Mouse (Mus musculus) heart, postnatal 14 days (tissue): ENCODE data around the gene Phyhd1. TPM values are rescaled to one million over a fixed set of nuclear protein-coding genes. Genes with fewer than 3 reads are reported as not detected.

Experiments used
- DNase-seq, 2 experiments: peaks; one replicate each; pipeline ENCODE4 v3.0.0; 2021 to 2022
- intact Hi-C: fragments of 180-260 bp; cut with DNase I; formaldehyde crosslinking; loops from one replicate; pipeline ENCODE4 v1.15.1; 2025
- total RNA-seq, 2 experiments: library from RNA; stranded (reverse); gene quantifications; 2 replicates each; pipeline ENCODE4 v1.2.3; 2021

Phyhd1 gene
- total RNA-seq, 2 experiments from 2014 or later = 50.1 to 66.9 TPM

DNA sequence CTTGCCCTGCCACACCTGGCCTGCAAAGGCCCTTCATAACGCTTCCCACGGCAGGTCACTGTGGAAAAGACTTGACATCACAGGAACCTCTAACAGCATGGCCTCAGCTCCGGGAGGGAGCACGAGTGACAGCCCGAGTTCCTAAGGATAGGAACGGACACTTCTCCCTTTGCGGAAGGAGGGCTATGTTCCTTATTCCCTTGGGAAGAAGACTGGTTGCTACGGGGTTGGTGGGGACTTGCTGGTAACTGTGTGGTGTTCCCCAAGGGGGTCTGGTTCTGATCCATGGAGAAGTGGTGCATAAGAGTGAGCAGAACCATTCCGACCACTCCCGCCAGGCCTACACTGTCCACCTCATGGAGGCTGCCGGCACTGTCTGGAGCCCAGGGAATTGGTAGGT, 14.7 kb downstream of the Phyhd1 start, which contains the start of gene Gm28038:
TSS of gene Gm28038 (plus strand) at position 301 of the 400 bp plus-strand sequence.
- intact Hi-C loops = no loop called here
- DNase-seq = no peak

DNA sequence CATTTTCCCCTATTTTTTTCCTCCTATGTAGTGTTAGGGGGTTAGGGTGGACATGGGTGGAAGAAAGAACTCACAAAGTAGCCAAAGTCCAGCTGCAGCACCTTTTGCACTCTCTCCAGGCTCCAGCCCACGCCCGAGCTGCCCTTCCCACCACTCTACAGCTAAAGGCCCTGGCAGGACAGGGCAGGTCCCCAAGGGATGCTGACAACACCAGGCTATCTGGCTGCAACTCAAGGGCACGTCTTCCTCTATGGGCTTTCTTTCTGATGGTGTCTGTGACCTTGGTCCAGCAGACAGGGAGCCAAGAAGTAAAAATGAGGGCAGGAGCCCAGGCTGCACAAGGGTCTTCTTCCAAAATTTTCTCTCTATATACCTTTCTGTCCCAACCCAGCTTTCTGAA, 15.6 kb downstream of the Phyhd1 start:
- no peak for DNase-seq
- intact Hi-C loops = no loop called here

DNA sequence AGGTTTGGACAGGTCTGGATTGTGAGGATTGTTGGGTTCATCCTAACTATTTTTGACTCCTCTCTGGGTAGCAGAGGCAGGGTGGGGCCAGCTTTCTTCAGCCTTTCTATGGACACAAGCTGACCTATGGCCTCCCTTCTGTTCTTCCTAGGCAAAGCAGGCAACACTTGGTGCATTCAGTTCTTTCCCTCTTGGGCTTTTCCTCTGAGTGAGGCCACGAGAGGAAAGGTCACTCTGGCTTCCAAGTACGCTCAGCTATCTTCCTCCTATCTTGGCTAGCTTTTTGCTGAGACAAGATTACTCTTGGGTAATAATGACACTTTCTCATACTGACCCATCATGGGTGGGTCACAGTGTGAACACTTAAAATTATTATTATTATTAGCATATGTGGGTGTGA, 17.2 kb downstream of the Phyhd1 start:
- DNase-seq = no peak
- intact Hi-C loops = no loop called here

DNA sequence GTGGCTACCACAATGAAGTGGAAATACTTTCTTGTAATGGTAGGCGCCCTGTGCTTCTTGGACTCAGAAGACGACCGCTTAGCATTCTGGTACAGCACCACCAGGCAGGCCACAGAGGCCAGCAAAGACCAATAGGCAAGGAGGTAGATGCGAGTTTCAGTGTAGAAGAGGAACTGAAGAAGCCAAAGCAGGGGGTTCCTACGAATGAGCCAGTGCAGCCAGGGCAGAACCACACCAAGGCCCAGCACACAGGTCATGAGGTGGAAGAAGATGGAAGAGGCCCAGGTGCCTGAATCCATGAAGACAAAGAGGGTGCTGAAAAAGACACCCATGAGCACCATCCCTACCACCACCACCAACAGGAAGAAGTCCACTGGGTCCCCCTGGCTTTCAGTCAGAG, 19.0 kb downstream of the Phyhd1 start:
- intact Hi-C loops = no loop called here

DNA sequence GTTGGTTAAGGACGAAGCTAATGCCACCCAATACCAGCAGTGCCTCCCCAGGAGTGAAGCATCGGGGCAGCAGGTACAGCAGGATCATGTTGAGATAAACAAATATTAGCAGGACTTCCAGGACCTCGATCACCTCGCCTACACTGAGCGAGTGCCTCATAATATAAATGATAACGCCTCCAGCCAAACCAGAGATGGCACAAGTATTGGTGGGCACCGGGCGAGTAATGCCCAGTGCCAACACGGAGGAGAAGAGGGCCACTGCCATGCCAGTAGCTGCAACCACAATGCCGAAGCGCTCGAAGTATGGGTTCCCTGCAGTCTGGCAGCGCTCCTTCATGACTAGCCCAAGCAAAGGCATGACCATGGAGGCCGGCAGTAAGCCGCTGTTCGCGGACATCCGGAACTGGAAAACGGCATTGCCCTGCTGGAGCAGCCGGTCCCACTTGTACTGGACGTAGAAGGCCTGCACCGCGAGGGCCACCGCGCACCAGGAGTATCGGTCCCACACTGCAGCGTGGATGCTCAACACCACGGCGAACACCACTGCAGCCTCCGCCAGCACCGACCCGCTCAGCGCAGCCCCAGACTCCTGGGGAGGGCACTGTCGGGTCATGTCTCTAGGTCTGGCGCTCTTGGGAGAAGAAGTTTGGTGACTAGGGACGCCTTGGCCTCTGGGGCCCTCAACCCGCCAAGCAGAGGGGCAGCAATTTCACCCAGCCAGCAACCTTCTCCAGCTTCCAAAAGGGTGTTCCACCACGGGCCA, 19.6 kb downstream of the Phyhd1 start:
- peak; percentile 16 to 23 for DNase-seq

More for the DNA sequence above, 19.0 kb downstream of the Phyhd1 start:
- DNase-seq = no peak

DNA sequence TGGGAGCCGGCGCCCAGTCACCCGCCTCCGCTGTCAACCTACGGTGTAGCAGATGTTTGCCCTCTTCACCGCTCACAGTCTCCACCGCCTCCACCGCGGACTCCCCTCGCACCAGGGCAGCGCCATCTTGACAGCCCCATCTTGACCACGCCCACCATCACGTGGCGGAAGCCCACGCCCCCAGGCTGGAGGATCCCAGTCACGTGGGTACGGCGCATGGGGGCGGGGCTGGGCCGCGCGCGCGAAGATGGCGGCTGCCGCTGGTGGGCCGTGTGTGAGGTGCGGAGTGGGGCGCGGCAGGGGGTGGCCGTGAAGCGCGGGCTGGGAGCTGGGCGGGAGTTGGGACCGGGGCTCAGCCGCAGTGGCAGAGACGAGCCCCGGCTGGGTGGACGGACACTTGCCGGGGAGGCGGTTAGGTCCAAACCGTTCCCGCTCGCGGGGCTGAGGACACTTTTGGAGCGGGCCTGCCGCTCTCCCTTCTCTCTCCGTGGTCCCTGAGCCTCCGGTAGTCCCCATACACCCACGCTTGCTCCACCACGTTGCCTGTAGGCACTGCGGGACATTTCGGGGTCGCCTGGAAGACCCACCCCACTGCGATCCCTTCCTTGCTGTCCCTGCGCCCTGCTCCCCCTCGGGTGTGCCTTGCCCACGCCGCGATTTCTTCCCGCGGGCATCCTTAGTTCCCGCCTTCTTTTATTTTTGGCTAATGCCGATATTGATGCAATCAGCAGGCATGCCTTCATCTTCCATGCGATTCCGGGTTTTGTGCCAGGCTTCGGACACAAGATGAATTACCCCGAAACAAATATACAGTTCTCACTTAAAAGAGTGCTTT, 20.4 kb downstream of the Phyhd1 start, which contains the start of the genes Dolk and Nup188:
TSS of gene Dolk (minus strand) at position 143 of the 835 bp plus-strand sequence.
TSS of gene Nup188 (plus strand) at position 206 of the 835 bp plus-strand sequence.
- peak; percentile 97 to 99 for DNase-seq
- intact Hi-C loops = no loop called here

More for the DNA sequence above, 19.6 kb downstream of the Phyhd1 start:
- intact Hi-C loops = no loop called here

DNA sequence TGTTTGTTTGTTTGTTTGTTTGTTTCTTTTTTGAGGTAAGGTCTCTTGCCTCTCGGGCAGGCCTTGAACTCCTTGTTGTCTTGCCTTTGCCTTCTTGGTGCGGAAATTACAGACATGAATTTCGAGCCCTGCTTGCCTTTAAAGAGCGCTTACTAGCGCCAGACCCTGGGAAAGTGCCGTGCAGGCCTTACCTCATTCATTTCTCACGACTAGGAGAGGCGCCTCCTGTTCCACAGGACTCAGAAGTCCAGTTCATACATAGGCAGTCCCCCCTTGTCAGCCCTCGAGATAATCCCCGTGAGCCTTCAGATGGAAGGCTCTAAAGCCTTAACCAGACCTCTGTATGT, 21.0 kb downstream of the Phyhd1 start:
- intact Hi-C loops = no loop called here
- DNase-seq = no peak

DNA sequence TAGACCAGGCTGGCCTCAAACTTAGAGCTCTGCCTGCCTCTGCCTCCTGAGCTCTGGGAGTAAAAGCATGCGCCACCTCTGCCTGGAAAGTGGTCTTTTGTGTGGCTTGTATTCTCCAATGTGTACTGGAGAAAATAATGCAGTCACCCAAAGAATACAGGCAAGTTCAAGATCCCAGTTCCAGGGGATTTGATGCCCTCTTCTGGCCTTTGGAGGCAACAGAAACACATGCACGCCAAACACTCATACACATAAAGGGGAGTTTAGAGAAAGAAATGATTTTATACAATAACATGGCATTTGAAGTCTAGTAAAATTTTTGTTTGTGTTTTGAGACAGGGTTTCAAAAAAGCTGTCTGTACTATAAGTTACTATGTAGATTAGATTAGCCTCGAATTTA, 33.5 kb downstream of the Phyhd1 start:
- DNase-seq = peak in 1 of 2 experiments; percentile 10
- intact Hi-C loops = no loop called here

DNA sequence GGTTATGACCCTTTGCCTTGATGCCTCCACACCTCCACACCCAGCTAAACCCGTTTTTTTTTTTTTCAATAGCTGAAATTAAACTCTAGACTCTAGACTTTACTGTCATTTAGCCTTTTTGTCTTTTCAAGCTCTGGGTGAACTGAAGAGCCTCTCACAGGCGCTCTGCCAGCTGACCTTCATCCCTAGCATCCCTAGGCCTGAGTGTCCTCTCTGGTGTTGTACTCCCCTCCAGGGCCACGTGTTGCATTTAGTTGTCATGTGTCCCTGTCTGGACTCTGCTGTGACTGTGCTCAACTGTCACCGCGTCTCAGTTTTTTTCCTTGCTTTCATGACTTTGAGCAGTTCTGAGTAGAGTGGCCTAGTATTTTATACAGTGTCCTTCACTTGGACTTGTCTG, 34.0 kb downstream of the Phyhd1 start:
- DNase-seq = no peak
- intact Hi-C loops = no loop called here

DNA sequence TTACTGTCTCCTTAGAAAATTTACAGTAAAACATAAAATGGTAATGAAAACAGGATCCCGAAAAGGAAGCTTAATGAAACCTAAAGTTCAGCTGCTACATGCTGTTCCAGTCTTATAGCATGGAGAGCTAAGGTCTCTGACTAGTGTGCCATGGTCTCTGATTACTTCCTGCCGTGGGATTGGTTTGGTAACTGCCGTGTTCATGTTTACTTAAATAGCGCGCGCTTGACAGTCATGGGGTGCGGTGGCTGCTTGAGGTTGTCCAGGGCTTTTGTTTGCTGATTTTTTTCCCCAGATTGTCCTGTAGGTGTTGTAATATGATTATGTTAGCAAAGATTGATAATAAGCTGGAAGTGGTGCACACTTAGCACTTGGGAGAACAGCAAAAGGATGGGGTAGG, 40.1 kb downstream of the Phyhd1 start:
- no peak for DNase-seq
- intact Hi-C loops = no loop called here

DNA sequence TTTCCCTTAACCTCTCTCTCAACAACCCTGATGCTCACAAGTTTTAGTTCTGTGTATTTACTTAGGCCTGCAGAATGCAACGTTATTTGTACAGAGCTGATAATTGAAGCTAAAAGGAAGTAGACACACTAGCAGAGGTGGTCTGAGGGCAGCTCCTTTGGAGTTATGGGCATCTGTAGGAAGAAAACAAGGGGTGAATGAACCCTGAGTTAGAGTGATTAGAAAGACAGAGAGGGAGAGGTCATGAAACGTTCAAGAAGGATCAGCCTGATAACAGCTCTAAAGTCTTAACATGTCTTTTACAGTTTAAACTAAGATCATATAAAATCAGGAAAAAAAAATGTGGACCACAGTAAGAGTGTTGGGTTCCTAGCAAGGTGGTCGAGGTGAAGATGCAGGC, 43.3 kb downstream of the Phyhd1 start:
- no peak for DNase-seq
- intact Hi-C loops = no loop called here

DNA sequence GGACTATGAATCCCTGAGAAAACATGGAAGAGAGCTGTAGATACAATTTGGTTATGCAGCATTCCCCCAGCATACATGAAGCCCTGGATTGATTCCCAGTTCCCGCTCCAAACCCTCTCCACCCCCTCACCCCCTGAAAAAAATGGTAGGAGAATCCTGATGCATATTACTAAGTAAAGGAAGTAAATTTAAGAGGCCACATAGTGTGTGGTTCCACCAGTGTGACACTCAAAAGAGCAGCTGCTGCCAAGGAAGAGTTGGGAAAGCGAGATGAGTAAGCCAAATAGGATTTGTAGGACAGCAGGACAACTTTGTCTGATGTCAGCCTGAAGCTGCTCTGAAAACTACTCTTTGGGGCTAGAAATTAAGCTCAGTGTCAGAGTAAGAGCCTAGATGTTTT, 45.5 kb downstream of the Phyhd1 start:
- intact Hi-C loops = no loop called here
- no peak for DNase-seq

DNA sequence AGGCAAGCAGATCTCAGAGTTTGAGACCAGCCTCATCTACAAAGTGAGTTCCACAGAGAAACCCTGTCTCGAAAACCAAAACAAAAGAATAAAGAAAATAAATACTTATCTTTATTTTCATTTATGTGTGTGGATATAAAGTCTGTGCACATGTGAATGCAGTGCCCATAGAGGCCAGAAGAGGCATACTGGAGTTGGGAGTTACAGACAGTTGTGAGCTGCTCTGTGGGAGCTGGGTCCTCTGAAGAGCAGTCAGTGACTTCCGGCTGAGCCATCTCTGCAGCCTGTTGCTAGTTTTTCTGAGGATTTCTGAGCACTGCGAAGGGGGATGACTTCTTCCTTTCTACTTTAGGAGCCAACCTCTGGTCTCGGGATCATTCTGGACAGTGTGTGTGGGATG, 50.1 kb downstream of the Phyhd1 start:
- no peak for DNase-seq
- intact Hi-C loops = no loop called here

DNA sequence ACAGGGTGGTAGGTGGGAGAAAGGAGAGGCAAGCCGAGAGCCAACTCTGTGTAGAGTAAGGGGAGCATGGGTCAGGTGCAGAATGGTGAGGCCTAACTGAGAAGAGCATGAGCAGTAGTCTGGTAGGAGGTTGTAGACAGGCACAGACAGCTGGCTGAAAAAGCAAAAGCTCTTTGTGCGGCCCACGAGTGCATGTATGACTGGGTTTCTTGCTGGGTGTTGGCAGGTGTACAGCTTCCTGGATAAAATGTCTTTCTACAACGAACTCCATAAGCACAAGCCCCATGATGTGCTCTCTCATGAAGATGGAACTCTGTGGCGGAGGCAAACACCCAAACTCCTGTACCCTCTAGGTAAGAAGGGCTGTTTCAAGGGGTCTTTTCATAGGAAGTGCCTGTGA, 51.0 kb downstream of the Phyhd1 start:
- no peak for DNase-seq
- intact Hi-C loops = no loop called here

DNA sequence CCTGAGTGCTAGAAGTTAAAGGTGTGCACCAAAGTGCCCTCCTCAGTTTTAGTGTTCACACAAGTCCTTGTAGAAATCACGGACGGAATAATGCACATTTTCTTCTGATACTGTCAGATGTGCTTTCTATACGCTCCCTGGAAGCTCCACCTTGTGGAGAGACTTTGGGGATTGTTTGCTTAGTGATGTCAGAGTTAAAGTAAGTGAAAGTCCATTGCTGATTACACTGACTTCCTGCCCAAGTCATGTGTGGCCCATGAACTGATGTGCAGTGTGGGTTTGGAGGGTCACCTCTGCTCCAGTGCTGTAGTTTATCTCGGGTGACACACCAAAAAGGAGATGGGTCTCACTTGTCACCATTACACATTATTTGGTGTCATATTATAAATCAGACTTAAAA, 53.3 kb downstream of the Phyhd1 start:
- intact Hi-C loops = no loop called here
- DNase-seq = no peak

DNA sequence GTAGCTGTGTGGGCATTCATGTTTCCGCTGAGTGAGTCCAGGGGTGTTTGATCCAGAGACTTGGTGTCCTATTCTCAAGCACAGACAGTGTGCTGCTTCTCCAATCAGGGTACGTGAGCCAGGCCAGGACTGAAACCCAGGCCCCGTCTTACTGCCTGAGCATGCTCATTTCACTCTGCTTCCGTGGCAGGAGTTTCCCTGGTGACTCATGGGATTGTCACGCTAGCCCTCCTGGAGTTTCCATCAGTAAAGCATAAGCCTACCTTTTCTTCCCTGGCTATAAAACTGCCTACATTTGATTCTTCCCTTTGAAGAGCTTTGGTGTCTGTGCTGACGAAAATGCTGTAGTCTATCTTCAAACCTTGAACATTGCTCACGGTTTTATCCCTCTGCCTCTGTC, 57.1 kb downstream of the Phyhd1 start:
- no peak for DNase-seq
- intact Hi-C loops = no loop called here

DNA sequence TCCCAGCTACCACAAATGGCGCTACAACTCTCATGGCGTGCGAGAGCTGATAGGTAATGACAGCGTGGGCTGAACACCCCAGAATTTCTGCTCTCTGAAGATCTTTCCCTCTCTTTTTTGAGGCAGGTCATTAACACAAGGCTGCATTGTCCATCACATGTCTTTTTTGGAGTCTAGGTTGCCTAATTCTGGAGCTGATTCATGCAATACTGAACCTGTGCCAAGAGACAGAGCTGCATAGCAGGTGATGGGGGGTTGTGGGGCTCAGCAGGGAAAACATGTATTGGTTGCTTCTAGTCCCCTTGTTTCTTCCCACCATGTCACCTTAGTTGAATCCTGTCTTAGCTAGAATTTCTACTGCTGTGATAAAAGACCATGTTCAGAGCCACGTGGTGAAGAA, 59.3 kb downstream of the Phyhd1 start:
- DNase-seq = no peak
- intact Hi-C loops = no loop called here

DNA sequence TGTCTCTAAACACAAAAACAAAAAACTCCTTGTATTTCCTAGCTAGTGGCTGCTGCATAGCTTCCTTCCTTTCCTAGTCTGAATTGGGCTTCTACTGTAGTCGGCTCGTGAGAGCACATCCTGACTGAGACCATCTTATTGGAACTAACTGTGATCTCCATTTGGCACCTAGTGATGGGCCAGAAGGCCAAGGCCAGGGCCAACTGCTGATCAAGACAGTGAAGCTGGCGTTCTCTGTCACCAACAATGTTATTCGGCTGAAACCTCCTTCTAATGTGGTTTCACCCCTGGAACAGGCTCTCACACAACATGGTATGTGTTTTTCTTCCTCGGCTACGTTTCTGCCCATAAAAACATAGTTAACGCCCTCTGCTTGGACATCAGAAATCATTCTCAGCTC, 61.3 kb downstream of the Phyhd1 start:
- DNase-seq = no peak
- intact Hi-C loops = no loop called here

DNA sequence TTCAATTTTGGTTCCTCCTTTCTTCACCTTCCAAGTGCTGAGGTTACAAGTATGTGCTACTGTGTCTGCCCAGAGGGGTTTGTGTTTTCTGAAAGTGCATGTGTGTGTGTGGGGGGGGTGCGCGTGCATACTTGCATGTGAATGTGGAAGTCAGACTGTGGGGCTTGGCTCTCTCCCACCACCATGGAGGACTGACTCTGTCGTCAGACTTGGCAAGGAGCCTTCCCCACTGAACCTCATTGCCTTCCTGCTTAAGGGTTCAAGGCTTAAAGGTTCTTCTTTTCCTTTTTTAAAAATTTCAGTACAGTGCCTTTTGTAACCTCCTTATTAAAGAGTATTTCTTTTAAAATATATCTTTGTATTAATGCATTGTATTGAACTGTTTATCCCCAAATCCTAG, 62.8 kb downstream of the Phyhd1 start:
- intact Hi-C loops = no loop called here

More for the DNA sequence above, 62.8 kb downstream of the Phyhd1 start:
- no peak for DNase-seq
